Mouse (Mus musculus): ENCODE measurements around the gene Cox14. TPM values are rescaled to one million over a fixed set of nuclear protein-coding genes. Genes with fewer than 3 reads are reported as not detected.
"Not testable (repeated sequence)": the region's sequence is repeated elsewhere in the genome, so short reads cannot be mapped to it uniquely, and the experiment has no call there.

Gene Cox14
- polyA plus RNA-seq, 1 experiment from 2014 or later = 117 TPM

DNA sequence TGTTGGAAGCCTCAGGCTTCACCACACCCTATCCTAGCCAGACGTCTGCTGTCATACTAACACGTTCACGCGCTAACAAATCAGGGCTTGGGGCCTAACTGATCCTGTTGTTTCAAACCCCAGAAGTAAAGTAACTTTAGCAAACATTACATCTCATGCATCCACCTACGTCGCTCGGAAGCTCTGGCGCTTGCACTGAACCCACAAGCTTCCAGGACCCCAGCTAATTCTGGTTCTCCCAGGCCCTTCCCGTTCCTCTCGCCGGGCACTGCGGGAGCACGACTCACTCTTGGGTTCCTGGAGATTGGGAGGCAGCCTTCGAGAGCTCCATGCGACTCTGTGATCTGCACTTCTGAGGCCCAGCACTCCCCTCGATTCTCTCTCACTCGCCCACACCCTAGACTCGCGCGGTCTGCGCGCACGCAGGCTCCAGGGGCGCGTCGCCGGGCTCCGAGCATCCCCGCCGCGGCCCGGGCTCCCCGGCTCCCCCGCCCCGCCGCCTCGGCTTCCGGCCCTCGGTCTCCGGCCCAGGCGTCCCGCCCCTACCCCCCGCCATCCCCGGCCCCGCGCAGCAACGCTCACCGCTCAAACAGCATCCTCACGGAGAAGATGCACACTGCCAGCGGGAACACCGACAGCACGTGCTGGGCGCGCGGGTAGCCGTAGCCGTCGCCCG lies 46.3 kb downstream of the Cox14 start:
- DNase-seq (no peak), ATAC-seq (peak; percentile 54)
- Histone ChIP-seq H3K27ac (ENCODE audit: low read depth) (peak overlapping the region; percentile 69), H3K36me3 (replicated peaks; ENCODE audit: insufficient read depth, low read length) (no peaks in the 10 kb centered on the region), H3K4me1 (ENCODE audit: insufficient read depth) (peaks cover 9% of the 10 kb centered on the region), H3K9me3 (ENCODE audit: low read length) (no peaks in the 10 kb centered on the region), H3K27me3 (ENCODE audit: insufficient read depth, low read length) (no peaks in the 10 kb centered on the region), H3K4me2 (ENCODE audit: low read depth, low read length) (peak overlapping the region; percentile 91), H3K9ac (replicated peaks) (peak overlapping the region; percentile 69), H3K4me3 (ENCODE audit: low read depth, low read length) (peak overlapping the region; percentile 75)
- WGBS (ENCODE audit: insufficient replicate concordance) = under 1% methylated on average over 59 of the region's 59 CpGs
- TF ChIP-seq CTCF (IDR thresholded peaks at IDR 0.05; ENCODE audit: low read depth) = no peak
- TF ChIP-seq EP300 (IDR thresholded peaks at IDR 0.05; ENCODE audit: low read depth) = no peak

DNA sequence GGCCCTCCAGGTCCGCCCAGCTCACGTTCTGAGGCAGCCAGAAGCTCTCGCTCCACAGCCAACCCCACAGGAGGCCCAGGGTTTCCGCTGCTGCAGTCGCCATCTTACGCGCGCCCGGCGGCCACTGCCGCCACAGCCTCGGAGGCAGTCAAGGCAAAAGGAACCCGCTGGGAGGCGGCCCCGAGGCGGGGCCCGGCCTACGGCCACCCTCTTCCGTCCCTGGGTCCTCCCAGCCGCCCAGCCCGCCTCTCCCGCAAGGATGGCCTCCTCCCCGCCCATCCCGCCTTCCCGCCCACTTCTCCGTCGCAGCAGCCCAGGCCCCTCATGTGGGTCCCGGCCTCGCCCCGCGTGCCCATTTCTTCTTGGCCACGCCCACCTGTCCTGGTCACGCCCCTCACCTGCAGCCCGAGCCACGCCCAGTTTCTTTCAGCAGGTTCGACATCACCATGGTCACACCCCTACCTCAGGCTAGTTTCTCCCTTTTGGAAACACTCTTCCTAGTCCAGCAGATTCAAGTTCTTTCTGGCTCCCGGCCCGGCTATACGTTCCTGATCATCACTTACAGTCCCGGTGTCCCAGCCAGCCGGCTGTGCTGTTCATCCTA lies 47.0 kb downstream of the Cox14 start:
- Histone ChIP-seq H3K36me3 (replicated peaks; ENCODE audit: insufficient read depth, low read length) (no peaks in the 10 kb centered on the region), H3K27me3 (ENCODE audit: insufficient read depth, low read length) (no peaks in the 10 kb centered on the region), H3K9me3 (ENCODE audit: low read length) (no peaks in the 10 kb centered on the region), H3K4me2 (ENCODE audit: low read depth, low read length) (peak overlapping the region; percentile 91), H3K4me1 (ENCODE audit: insufficient read depth) (peaks cover 9% of the 10 kb centered on the region), H3K4me3 (ENCODE audit: low read depth, low read length) (peak overlapping the region; percentile 75), H3K9ac (replicated peaks) (peak overlapping the region; percentile 69), H3K27ac (ENCODE audit: low read depth) (peak overlapping the region; percentile 69)
- WGBS (ENCODE audit: insufficient replicate concordance) = 1% methylated on average over 27 of the region's 41 CpGs
- 0 out of 2 replicates have a peak, but pooled peaks have one; percentile 17 for TF ChIP-seq CTCF (IDR thresholded peaks at IDR 0.05; ENCODE audit: low read depth)
- no peak for TF ChIP-seq EP300 (IDR thresholded peaks at IDR 0.05; ENCODE audit: low read depth)
- DNase-seq (peak; percentile 86), ATAC-seq (peak; percentile 91)

DNA sequence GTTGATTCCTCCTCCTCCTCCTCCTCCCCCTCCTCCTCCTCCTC lies 47.3 kb downstream of the Cox14 start, which contains the start of gene Cers5:
Gene Cers5, minus strand, starts transcription at position 5 of the 44 bp plus-strand sequence.
- ATAC-seq; H3K36me3 ChIP-seq (replicated peaks; ENCODE audit: insufficient read depth, low read length); H3K4me1 ChIP-seq (ENCODE audit: insufficient read depth); H3K9me3 ChIP-seq (ENCODE audit: low read length); H3K27me3 ChIP-seq (ENCODE audit: insufficient read depth, low read length); DNase-seq: not testable (repeated sequence)
- Histone ChIP-seq H3K27ac (ENCODE audit: low read depth) (peak within 1 kb of the TSS; percentile 69), H3K9ac (replicated peaks) (peak within 1 kb of the TSS; percentile 69), H3K4me3 (ENCODE audit: low read depth, low read length) (peak within 1 kb of the TSS; percentile 75), H3K4me2 (ENCODE audit: low read depth, low read length) (peak within 1 kb of the TSS; percentile 91)

DNA sequence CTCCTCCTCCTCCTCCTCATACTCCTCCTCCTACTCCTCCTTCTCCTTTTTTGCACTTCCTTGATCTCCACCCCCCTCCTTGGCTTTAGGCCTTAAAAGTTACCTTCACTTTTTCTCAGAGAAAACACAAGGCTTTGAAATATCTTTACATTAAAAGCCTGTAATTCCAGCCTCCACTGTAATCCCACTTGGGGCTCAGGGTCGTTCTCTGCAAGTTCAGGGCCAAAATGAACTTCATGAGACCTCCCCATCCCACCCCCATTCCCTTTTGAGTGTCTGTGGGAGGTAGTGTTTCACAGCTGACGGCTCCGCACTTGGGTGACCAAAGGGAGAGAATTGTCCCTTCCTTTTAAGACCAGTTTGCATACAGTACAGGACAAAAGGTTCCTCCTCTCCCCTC lies 47.5 kb downstream of the Cox14 start:
- H3K27ac ChIP-seq (ENCODE audit: low read depth) = no peak overlapping the region
- peaks cover 9% of the 10 kb centered on the region for H3K4me1 ChIP-seq (ENCODE audit: insufficient read depth)
- no peak overlapping the region for H3K4me3 ChIP-seq (ENCODE audit: low read depth, low read length)
- no peaks in the 10 kb centered on the region for H3K27me3 ChIP-seq (ENCODE audit: insufficient read depth, low read length)
- TF ChIP-seq CTCF (IDR thresholded peaks at IDR 0.05; ENCODE audit: low read depth) = no peak
- TF ChIP-seq EP300 (IDR thresholded peaks at IDR 0.05; ENCODE audit: low read depth) = no peak
- DNase-seq (no peak), ATAC-seq (no peak)
- WGBS (ENCODE audit: insufficient replicate concordance) = 50% methylated on average over 3 of the region's 3 CpGs
- no peaks in the 10 kb centered on the region for H3K9me3 ChIP-seq (ENCODE audit: low read length)
- H3K4me2 ChIP-seq (ENCODE audit: low read depth, low read length) = peak overlapping the region; percentile 91; the same call in 1 of the 2 replicates
- H3K36me3 ChIP-seq (replicated peaks; ENCODE audit: insufficient read depth, low read length) = no peaks in the 10 kb centered on the region
- no peak overlapping the region for H3K9ac ChIP-seq (replicated peaks)

Other genes with a start within 250 kb of the Cox14 start
- not detected in 2 replicates for gene Faim2, start 197.5 kb upstream of the Cox14 start, polyA plus RNA-seq (2015; fragmentation: Nextera tagmentation; extraction: Ambion mirVana)
- gene Aqp2, start 146.6 kb upstream of the Cox14 start, polyA plus RNA-seq (2015; fragmentation: Nextera tagmentation; extraction: Ambion mirVana) = not detected in 2 replicates
- gene Aqp5, start 134.8 kb upstream of the Cox14 start, polyA plus RNA-seq (2015; fragmentation: Nextera tagmentation; extraction: Ambion mirVana) = 0.14 TPM in 1 of 2 replicates, not detected in the other
- gene Aqp6, start 124.2 kb upstream of the Cox14 start, polyA plus RNA-seq (2015; fragmentation: Nextera tagmentation; extraction: Ambion mirVana) = not detected in 2 replicates
- 28.6 and 31.9 TPM in 2 replicates for gene Racgap1, start 74.0 kb upstream of the Cox14 start, polyA plus RNA-seq (2015; fragmentation: Nextera tagmentation; extraction: Ambion mirVana)
- 0.38 and 0.54 TPM in 2 replicates for gene Asic1, start 55.2 kb upstream of the Cox14 start, polyA plus RNA-seq (2015; fragmentation: Nextera tagmentation; extraction: Ambion mirVana)
- gene Smarcd1, start 23.5 kb upstream of the Cox14 start, polyA plus RNA-seq (2015; fragmentation: Nextera tagmentation; extraction: Ambion mirVana) = 4.7 and 5.3 TPM in 2 replicates
- 1.3 and 2.9 TPM in 2 replicates for gene Gm17349, start 20.1 kb upstream of the Cox14 start, polyA plus RNA-seq (2015; fragmentation: Nextera tagmentation; extraction: Ambion mirVana)
- gene Gpd1, start 8.1 kb upstream of the Cox14 start, polyA plus RNA-seq (2015; fragmentation: Nextera tagmentation; extraction: Ambion mirVana) = 147 and 150 TPM in 2 replicates
- 6.7 and 7.0 TPM in 2 replicates for gene Cers5, start 47.3 kb downstream of the Cox14 start, polyA plus RNA-seq (2015; fragmentation: Nextera tagmentation; extraction: Ambion mirVana)
- 14.8 and 15.0 TPM in 2 replicates for gene Lima1, start 149.8 kb downstream of the Cox14 start, polyA plus RNA-seq (2015; fragmentation: Nextera tagmentation; extraction: Ambion mirVana)
- not detected in 2 replicates for gene Fam186a, start 241.4 kb downstream of the Cox14 start, polyA plus RNA-seq (2015; fragmentation: Nextera tagmentation; extraction: Ambion mirVana)
- 16.2 and 17.3 TPM in 2 replicates for gene Larp4, start 244.4 kb downstream of the Cox14 start, polyA plus RNA-seq (2015; fragmentation: Nextera tagmentation; extraction: Ambion mirVana)

Measured in liver, postnatal 0 days (tissue).